Mouse (Mus musculus): Measurements from ENCODE around the gene Vmn1r142.
"Not testable (repeated sequence)": the region's sequence is repeated elsewhere in the genome, so short reads cannot be mapped to it uniquely, and the experiment has no call there.

Vmn1r142 gene

GRCm38 (mm10) chr7:22163935-22164334 is at the start of gene Vmn1r142:
TSS of gene Vmn1r142 (minus strand) at chr7:22164035.
- DNase-seq (ENCODE audit: low spot score) = not testable (repeated sequence)

DNA sequence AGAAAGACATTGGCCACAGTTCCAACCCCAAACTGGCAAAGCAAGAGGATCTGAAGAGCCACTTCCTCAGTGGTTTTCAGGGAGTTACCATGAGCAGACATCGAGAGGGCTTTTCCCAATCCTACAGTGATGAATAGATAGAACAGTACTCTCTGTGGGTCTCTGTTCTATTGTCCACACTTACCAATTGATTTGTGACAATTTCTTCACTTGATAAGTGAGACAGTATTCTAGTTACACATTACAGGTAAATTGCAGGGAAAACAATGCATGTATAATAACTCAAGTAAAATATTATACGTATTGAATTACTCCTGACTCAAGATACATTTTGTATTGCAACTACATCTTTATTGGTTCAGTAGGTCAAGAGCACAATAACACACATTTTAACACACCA is 37.3 kb upstream of the Vmn1r142 start, which contains the start of gene Gm8653:
TSS of gene Gm8653 (minus strand) at position 101 of the 400 bp plus-strand sequence.
- not testable (repeated sequence) for DNase-seq (ENCODE audit: low spot score)

GRCm38 (mm10) chr7:22189077-22189476 is 25.2 kb upstream of the Vmn1r142 start, which contains the start of gene Vmn1r143:
TSS of gene Vmn1r143 (plus strand) at chr7:22189377.
- not testable (repeated sequence) for DNase-seq (ENCODE audit: low spot score)

- not testable (repeated sequence) for DNase-seq (ENCODE audit: low spot score)
Observed at GRCm38 (mm10) chr7:22134641-22135040, 29.2 kb downstream of the Vmn1r142 start, which contains the start of gene Gm10666. TSS of gene Gm10666 (minus strand) at chr7:22134741.

GRCm38 (mm10) chr7:22118145-22118544 is 45.7 kb downstream of the Vmn1r142 start, which contains the start of gene Gm16451:
TSS of gene Gm16451 (minus strand) at chr7:22118245.
- not testable (repeated sequence) for DNase-seq (ENCODE audit: low spot score)

Data from urinary bladder, postnatal 14 days (tissue).